Mouse (Mus musculus): ENCODE measurements at regions not wholly inside any gene's neighbourhood (a gene's known extent, or its start where the extent isn't known, plus 50 kb on each side); places are given as distances from the start of the nearest gene placed in this dataset.

DNA sequence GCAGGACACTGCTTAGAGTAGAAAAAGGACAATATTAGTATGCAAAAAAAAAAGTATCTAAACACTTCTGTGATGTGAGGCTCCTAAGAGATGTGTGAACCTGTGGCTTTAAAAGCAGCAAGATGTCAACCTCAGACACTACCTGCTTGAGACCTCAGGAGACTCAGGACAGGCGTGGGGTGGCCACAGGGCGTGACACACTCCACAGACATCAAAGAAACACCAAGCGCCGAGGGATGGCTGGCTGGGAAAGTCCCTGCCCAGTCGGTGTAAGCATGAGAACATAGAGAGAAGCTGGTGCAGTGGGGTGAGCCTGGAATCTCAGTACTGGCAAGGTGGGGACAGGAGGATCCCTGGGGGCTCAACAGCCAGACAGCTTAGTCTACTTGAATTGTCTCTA lies 72.0 kb upstream of the Sulf2 start:
- no peak for DNase-seq

DNA sequence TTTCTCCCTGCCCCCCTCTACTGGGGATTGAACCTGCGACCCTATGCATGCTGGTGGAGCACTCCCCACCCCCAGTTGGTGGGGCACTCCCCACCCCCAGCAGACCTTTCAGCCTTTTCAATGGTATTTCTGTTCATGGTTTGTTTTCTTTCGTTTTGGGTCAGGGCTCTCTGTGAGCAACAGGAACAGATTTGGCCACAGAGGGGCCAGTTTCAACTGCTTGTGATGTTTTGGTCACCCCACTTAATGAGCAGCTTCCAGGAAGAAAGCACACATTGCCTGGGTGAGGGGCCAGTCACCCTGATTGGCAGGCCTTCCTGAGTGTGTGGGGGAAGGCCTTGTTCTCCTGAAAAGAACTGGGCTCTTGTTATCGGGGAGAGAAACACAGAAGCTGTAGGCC lies 71.5 kb upstream of the Sulf2 start:
- no peak for DNase-seq

DNA sequence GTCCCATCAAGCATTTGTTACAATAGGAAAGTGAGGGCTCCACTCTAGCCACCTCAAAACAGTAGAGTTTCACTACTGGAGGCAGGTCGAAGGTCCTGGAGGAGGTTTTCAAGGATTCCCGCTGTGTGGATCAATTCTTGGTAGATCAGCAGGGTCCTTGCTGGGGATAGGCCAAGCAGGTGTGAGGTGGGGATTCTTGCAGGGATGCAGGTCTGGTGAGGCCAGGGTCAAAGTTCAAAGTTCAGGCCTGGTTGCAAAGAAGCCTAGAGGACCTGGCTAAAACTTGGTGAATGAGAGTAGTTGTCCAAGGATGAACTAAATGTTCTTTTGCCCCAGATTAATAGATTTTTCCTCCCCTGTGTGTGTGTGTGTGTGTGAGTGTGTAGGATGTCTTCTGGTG lies 70.9 kb upstream of the Sulf2 start:
- no peak for DNase-seq

DNA sequence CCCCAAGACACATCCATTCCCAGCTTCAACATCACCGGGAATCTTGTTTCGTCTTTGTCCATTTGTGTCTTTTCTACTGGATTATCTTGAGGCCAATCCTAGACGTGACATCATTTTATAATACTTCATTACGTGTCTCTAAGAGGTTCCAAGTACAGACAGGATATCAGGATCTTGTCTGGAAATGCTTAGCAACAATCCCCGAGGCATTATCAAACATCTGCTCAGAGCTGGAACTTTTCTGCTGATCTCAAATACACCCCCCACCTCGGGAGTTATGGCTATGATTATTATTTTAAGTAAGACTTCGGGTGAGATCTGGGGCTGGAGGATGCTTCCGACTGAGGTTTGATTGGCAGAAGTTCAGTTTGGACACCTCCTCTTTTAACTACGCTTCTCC lies 69.9 kb upstream of the Sulf2 start:
- no peak for DNase-seq

DNA sequence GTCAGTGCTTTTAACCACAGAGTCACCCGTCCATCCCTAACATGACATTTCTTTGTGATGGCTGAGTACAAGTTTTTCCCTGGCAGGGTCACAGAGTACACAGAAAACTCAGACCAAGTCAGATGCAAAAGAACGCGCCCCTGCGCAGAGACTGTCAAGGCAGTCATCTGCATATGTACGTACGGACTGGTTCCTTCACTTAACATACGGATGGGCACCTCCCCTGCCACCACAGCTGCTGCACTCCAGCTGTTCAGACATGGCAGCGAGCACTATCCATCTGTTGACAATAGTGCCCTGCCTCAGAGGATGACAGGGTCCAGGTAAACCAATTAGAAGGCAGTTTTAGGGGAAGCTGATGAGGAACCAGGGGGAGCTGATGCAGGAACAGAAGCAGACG lies 63.3 kb upstream of the Sulf2 start:
- no peak for DNase-seq

DNA sequence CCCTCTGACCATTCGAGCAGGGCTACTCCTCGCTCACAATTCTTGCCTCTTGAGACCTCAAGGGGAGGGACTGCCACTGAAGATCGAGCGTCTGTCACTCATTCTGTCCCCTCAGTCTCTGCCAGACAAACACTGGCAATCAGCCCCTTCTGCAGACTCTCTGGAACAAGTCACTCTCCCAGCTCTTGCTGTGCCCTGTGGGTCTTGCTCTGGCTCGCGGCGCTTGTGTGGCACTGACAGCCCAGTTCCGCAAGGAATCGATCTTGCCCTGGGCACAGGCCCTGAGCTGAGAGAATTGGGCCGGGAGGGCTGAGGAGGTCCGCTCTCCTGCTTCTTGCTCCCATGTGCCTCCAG lies 61.0 kb upstream of the Sulf2 start:
- no peak for DNase-seq

DNA sequence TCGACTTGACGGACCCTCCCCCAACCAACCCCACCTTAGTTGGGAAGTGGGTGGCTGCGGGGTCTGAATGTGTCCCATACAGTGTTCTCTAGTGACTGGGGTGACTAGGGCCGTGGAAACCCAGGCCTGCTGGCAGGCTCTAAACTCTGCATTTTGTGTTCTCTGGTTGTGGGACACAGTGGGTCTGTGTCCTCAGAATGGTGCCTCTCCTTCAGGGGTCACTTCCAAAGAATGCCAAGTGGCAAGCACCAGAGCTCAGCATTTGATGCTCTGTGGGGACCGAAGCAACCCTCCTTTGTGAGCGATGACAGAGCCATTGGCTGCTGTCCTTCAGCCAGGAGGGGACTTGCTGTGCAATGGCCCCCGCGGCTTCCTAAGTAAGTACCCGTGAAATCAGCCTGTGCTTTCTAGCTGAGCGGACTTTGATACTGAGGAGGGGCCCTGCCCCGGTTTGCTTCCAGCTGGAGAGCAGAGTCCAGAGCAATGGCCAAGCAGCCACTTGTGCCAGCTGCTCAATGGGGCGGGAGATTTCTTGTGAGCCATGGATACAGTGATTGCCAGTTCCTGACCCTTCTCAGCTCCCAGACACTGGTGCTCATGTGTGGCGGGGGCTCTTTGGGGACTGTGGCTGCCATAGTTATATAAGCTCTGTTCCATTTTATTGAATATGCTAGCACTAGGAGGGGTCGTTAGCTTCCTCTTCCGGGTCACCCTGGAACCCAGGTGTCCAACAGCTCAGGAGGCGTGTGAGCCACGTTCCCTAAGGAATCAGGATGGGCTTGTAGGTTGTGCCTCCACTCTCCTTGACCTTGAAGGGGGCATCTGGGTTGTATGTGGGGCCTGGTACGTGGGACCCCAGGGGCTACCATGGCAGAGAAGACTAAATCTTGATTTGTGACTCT lies 60.4 kb upstream of the Sulf2 start:
- DNase-seq, result no peak

DNA sequence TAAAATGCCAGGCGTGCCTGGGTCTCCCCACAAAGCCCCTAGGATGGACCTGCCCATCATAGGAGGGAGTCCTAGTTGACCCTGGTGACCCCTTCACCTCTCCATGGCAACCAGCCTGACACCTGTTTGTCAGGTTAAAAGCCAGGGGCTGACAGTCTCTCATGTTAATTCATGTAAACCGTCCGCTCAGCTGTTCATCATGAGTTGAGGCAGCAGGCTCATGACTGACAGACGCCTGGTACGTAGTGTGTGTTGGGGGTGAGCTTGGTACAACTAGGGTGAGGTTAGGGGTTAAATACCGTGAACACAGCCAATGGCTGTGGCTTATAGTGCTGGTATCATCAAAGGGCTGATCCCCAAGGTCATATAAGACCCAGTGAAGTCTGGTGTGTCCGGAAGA lies 59.7 kb upstream of the Sulf2 start:
- no peak for DNase-seq

DNA sequence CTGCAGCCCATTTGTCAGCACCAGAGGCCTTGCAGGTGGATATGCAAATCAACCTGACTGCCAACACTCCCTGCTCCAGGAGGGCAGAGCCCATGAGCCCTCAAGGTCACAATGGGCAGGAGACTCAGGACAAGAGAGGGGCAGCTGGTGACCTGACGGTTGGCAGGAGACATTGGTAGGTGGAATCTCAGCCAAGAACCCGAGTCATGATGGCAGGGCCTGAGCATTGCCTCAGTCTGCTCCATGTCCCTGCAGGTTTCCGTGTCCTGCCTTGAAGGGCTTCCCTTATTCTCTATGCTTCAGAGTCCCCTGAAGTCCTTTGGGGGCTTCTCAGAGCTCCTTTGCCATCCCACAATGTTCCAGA lies 51.7 kb upstream of the Sulf2 start:
- no peak for DNase-seq

DNA sequence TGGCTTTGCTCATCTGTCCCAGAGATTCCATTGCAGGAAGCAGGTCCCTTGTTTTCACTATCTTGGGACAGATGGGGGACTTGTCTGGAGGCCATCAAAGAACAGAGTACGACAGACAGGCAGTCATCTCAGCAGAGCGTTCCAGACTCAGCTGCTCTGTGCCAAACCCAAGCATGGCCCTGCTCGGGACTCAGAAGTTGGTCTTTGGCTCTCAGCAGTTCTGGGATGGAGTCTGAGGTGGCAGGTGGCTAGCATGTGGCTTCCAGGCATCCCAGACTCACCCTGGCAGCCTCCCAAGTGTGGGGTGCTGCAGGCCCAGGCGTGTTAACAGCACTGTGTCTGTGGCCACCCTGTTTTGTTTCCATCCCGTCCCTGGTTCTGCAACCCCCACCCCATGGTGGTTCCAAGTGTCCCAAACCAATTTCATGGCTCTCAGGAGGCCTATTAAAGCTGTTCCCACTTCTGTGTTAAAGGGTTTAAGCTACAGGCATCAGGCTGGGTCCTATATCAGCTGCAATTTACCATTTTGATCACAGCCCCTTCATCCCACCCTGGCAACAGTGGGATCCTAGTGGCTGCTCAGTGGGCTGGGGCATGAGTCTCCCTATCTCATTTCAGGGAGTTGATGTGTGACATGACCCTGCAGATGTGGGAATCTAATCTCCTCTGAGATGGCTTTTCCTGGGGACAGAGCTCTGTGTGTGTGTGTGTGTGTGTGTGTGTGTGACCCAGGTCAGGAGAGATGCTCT lies 51.1 kb upstream of the Sulf2 start:
- DNase-seq, result no peak

Measured in lung, postnatal 10 days (tissue).